Mouse (Mus musculus) T-helper 17 cell (primary cell): Measurements from ENCODE around the gene Rasgef1c.

Experiments used
- in situ Hi-C, 2 experiments: fragments of 300-600 bp; cut with MboI, MseI; formaldehyde crosslinking; loops; 1 replicate in 1 of 2; 2 replicates in 1 of 2; pipeline ENCODE4 v1.15.1; 2025; ENCODE audit warnings: high pct_unique_total_duplicates in 2 of 2

The Rasgef1c gene

DNA sequence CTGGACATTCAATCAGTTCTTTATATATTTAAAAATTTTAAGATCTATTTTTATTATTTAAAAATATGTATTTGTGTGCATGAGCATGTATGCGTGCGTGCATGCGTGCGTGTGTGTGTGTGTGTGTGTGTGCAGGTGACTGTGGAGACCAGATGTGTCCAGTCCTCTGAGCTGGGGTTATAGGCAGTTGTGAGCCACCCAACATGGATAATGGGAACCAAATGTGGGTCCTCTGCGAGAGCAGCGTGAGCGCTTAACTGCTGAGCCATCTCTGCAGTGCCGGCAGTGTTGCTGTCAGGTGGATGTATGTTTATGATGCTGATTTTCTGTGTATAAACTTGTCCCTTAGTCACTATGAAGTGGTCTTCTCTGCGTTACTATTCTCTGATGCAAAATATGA lies 21.9 kb downstream of the Rasgef1c start:
- in situ Hi-C loops = no loop called here

DNA sequence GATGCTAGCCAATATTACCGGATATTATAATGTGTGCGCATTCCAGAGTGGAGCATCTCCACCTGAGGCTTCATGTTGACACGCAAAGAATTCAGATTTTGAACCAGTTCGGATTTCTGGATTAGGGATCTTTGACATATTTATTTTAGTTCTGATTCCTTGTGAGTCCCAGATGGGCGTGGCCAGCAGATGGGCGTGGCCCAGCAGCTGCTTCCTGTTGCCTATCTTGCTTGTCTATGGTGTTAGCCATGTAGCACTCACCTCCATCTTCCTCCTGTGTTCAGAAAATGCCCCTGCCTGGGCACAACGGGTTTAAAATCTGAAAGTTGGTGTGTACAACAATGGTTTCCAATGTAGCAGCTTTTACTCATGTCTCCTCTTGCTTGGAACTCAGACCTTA lies 24.5 kb downstream of the Rasgef1c start:
- in situ Hi-C loops = no loop called here

DNA sequence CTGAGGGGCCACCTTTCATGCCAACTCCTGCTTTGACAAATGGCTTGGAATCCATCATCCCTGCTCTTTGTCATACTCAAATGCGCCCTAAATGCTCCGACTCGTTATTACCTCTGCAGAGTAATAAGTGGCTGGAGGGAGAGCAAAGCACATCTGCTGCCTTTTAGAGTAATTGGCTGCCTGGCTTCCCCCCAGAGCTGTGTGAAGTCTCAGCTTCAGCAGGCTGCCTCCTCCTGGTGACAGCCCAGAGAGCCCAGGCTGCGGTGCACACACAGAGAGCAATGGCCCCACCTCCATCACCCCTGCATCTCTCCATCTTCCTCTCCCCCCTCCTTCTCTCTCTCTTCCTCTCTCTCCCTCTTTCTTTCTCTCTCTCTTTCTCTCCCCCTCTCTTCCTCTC lies 25.5 kb downstream of the Rasgef1c start:
- in situ Hi-C loops = no loop called here

DNA sequence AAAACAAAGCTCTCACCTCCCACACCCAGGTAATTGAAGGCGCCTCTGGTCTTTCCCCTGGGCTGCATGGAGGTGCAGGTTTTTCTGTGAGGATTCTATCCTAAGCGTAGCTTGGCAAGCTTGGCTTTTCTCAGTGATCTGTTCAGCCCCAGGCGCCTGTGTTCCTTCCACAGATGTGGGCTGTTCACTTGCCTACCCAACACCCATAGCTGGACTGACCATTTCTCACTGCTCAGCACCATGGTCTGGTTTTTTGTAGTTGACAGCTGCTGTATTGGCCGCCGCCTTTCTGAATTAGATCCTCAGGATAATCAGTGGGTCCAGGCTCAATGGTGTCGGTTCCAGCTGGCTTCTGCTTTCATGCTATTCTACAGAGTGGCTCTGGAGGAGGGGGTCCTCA lies 26.0 kb downstream of the Rasgef1c start:
- in situ Hi-C loops = no loop called here

DNA sequence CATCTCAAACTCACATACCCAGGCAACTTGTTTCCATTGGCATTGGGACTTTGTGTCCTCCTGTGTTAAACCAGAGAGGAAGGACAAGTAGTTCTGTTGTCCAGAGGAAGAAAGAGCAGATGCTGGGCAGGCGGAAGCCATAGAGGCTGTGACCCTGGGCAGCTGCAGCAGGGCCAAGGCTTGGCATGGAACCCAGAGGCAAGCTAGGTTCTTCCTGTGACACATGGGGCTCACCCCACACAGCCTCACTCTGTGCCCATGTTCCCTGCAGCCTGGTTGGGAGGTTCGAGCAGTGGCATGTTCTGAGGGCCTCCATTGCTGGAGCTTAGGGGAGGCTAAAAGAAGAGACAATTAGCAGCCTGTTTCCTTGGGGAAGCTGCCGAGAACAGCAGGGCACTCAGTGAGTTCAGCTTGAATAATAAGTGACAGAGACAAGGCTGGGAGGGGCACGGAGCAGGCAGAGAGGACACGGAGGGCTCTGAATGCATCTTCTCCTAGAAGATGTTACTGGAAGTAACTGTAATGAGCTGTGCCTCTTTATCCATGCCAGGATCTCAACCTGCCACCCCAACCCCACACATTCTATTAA lies 29.5 kb downstream of the Rasgef1c start:
- in situ Hi-C loops = no loop called here

DNA sequence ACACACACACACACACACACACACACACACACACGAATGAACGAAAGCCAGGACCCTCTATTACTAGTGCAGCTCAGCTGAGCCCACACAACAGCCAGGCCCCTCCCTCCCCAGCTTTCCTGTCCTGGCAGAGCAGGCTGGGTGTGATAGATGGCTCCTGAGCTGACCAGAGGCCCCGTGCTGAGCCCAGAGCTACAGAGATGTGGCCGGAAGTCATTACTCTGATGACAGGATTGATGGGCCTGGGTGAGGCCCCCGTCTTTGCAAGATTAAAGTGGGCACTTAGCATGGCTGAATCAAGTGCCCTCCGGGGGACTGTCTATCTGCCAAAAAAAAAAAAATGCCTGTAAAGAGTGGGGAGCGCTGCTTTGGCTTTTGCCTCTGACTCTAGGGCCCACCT lies 30.2 kb downstream of the Rasgef1c start:
- in situ Hi-C loops = no loop called here

DNA sequence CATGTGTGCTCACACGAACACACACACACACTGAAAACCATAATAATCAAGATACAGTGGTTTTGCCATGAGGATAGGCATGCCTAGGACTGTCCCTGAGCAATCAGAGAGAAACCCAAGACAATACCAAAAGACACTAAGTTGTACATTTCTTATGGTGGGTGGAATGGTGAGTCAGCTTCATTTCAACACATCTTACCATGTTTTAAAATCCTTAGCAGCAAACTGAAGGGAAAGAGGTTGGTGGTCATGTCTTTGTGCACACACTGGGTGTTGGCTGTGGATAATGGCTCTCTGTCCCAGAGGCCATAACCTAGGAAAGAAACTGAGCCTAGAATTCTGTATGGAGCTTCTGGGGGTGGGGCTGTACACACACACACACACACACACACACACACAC lies 32.2 kb downstream of the Rasgef1c start:
- in situ Hi-C loops = no loop called here

DNA sequence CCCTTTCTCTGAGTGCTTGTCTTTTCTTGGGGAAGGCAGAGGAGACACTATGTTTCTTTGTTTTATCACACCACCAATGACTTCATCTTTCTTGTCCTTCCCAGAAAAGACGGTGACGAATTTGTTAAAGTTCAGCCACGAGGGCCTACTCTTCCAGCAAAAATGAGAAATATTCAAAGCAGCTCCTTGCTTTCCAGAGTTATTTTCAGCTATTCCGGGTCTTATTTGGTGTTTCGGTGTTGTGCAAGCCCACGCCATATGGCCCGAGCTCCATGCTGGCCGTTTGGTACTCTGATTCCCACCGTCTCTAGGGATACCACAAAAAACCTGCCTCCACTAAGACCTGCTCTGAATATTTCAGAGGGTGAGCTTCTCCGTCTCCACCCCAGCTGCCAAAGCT lies 32.7 kb downstream of the Rasgef1c start:
- in situ Hi-C loops = no loop called here

DNA sequence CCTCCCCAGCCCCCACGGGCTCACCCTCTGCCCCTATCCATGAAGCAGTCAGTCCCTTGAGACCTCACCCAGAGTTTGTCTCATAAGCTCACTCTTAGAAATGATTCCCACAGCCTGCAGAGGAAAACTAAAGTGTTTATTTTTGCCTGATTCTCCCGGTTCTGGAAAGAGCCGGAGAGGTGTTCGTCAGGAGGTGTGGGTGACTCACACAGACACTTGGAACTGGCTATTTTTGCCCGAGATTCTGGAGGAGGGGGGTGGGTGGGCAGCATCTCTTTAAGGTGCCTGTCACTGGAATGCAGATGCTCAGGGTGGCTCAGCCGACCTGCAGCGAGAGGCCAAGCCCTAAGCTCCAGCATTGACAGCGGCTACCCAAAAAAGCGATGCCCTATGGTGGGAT lies 34.8 kb downstream of the Rasgef1c start:
- in situ Hi-C loops = no loop called here

DNA sequence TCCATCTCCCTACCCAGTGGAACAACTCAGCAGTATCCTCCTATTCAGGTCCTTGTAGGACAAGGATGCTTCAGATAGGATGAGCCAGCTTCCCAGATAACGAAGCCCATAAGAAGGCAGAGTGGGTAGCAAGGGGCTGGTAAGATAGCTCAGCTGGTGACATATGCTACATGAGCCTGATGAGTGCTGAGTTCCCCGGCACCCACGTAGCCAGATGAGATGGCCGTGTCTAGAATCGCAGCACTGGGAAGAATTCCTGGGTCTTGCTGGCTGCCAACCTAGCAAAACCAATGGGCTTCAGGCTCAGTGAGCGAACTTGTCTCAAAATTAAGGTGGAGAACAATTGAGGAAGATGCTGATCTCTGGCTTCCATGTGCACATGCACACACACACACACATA lies 36.1 kb downstream of the Rasgef1c start:
- in situ Hi-C loops = no loop called here

DNA sequence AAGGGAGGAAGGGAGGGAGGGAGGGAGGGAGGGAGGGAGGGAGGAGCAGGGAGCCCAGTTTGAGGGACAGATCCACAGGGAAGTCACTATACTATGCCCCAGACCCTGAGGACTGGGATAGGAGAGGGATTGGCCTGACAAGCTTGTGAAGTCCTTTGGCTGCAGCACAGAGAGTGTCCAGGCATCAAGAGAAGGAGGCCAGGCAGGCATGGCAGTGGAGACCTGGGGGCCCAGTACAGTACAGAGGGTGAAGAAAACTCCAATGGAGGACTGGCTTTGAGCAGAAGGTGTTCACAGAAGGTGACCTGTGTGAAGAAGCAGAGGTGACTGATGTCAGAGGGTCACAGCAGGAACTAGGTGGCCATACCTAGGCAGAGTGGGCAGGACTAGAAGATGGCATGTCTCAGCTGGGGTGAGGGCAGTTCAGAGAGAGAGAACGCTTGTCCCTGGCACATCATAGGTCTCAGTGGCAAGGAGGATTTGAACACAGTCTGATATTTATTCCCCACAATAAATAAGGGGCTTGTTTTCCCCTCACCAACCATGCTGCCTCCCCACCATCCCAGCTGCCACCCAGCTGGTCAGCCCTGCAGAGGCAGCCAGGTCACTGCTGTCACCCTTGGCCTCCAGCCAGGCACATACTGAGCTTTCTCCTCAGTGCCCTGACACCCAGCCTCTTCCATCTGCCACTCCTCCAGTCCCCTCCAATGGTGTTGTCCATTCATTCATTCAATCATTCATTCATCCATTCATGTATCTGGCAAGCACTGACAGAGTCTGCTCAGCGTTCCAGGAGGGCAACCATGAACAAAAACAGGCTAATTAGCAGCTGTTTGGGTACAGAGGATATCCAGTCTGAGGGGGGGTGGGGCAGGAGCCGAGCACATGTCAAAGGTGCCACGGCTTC lies 36.9 kb downstream of the Rasgef1c start:
- in situ Hi-C loops = no loop called here

DNA sequence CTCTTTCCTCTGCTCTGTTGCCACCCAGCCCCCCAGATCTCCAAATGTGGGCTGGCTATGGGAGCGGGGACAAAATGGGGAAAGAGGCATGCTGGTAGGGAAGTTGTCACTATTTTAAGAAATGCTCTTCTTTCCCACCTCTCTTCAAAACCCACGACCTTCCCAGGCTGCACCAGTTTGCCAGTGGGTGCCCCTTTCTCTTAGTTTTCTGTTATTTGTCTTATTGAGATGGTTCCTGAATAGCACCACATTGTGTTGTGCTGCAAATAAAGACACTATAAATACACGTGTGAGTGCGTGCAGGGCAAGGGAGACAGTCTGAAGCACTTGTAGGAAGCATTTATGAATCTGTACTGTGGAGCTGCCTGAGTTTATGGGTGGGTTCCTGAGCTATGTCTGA lies 41.2 kb downstream of the Rasgef1c start:
- in situ Hi-C loops = no loop called here

DNA sequence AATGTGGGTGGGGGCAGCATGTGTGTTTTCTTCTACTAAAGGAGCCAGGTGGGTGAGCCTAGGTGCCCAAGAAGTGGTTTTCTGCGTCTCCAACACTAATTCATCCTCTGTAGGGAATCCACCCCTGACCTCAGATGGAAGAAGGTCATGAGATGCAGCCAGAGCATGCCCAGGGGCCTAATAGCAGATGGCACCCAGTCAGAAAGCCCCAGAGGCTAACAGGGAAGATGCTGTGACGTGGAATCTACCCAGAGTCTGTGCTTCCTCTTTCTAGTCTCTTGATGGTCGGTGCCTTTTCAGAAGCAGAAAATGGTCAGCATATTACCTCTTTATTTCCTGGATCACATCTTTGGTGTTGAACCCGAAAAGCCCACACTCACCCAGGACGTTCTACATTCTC lies 42.3 kb downstream of the Rasgef1c start:
- in situ Hi-C loops = no loop called here

DNA sequence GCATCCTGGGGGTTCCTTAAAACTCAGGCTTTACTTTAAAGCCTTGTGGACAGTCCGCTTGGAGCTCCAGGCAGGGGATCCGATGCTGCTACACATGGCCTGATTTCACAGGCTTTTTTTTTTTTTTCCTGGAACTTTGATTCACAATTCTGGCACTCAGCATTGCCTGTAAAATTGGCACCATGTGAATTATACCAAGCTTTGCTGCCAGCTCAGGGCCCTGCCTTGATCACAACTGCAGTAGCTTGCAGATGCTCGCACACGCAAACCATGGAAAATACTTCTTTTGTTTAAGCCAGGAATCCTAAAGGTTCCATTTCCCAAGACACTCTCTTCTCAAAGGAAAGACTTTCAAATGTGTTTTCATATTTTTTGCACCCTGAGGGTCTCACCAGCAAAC lies 44.1 kb downstream of the Rasgef1c start:
- in situ Hi-C loops = no loop called here

DNA sequence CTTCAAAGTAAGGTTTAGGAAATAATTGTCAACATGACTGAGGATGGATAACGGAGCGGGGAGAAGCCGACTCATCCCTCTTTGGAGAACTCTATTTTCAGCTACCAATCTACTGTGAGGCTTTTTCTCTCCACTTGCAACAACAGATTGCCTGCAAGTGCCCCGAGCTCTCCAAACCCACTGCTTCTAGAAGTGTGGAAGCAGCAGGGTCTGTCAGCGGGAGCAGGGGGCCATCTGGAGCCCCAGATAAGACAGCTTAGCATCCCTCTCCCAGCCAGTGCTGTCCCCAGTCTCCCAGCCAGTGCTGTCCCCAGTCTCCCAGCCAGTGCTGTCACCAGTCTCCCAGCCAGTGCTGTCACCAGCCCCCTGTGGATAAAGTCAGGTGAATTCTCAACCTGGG lies 48.2 kb downstream of the Rasgef1c start:
- in situ Hi-C loops = no loop called here

DNA sequence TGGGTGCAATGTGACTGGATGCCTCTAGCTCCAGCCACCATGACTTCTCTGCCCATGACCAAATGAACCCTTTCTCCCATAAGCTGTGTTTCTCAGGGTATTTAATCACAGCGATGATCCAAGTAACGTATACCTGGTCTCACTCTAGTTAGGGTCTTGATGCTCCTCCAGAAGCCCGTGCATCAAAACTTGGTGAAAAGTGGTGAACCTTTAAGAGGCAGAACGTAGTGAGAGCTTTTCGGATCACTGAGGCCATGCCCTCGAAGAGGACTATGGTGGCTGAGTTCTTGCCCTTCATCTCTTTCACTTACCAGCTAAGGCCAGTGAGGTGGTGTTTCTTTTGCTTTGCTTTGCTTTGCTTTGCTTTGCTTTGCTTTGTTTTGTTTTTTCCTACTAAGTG lies 52.0 kb downstream of the Rasgef1c start:
- in situ Hi-C loops = no loop called here

DNA sequence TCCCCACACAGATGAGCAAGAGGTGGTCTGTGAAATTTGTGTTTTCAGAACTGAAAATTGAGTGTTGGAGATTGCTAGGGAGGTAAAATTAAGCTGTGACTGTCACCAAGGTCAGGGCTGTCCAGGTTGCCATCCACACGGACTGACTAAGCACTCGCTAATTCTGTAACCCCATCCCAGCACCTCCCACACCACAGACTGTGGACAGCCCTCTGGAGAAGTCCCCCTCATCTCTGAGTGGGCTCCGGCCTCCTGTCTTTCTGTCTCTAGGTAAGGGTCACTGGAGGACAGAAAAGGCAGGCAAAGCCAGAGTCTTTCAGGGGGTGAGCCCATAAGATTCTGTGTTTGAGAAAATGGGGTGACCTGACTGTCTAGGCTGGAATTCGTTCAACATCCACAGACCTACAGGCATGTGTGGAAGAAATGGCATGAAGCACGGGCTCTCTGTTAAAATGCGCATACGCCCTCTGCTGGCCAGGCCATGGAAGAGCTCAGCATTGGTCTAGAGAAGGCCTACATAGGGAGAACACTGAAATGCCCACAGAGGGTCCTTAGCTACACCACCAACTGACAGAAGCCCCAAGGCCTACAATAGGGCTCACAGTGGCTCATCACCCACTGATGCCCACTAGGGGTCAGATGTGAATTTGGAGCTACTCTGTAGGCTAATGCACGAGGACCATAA lies 54.1 kb downstream of the Rasgef1c start:
- in situ Hi-C loops = loop anchor here (5.0 kb wide), 2 partner anchors 53 to 298 kb away; partner anchors contain the start of gene Rasgef1c (in 1 of the 2)

DNA sequence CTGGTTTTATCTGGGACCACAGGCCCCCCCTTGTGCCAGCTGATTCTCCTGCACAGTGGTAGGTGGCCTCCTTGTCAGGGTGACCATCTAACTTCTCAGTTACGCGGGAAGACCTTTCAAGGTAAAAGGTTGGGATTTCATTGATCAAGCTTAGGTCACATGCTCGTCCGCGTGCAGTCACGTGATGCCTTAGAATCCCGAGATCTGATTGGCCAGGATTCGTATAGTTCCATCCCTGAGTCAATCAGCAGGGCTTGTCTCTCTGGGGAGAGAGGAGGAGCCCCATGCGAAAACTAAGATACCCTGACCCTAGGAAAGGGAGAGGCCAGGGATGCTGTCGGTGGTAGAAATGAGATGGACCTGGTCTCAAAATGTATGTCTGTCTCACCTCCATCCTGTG lies 56.4 kb downstream of the Rasgef1c start:
- in situ Hi-C loops = loop anchor here (5.0 kb wide), 2 partner anchors 56 to 301 kb away; partner anchors contain the start of gene Rasgef1c (in 1 of the 2)

DNA sequence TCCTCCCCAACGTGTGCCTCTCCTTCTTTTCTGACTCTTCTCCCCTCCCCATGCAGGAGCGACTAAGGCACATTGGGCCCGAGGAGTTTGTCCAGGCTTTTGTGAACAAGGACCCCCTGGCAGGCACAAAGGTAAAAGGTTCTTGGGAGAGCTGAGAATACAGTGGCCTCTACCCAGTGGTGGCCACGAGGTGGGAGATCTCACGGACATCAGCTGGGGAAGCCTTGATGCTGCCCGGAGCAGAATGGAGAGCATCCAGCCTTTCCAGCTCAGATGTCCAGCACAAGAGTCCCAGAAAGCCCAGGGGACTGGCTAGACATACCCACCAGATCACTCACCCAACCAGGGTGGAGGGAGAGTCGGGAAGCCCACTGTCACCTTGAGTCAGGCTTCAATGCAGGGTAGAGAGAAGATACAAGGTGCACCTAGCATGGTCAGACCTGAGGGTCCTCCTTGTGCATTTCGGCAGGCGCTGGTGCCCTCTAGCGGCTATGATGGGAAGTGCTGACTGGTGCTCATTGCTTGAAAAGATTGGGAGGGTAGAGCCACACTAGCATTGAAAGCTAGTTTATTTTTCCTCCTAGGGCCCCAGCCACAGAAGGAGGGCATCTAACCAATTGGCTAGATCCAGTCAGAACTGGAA lies 59.6 kb downstream of the Rasgef1c start:
- in situ Hi-C loops = loop anchor here in 1 of 2 experiments (5.0 kb wide), 1 partner anchor 59 kb away; the partner anchor contains the start of gene Rasgef1c

DNA sequence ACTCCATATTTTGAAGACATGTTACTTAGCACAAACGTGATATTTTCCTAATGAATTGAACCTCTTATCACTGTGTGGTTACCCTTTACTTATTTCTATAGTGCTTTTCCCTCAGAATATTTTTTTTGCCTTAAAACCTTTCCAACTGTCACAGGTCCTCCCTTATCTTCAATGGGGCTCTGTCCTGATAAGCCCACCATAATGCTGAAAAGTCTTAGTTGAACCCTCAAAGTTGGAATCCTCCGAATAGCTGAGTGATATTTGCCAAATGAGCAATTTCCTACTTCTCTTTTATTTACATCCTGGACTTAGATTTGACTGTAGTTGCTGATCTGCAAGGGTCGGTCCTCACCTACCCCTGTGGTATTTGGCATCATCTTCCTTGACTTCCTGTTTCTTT lies 63.7 kb downstream of the Rasgef1c start:
- in situ Hi-C loops = no loop called here

DNA sequence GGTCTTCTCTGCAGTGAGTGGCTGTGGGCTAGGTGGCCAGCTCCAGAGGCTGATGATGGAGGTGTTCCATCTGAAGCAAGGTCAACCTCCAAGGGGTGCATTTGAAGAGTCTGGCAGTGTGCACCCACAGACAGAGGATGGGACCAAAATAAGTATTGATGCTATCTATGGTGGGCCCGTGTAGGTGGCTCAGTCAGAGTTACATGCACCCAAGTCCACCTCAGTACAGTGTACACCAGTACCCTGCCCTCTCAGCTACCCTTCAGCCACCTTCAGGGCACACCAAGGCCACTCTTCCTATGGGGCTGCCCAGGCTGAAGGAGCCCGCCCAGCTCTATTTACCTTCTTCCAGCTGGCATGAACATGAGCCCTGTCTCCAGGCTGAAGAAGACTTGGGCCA lies 68.1 kb downstream of the Rasgef1c start:
- in situ Hi-C loops = loop anchor here in 1 of 2 experiments (10.0 kb wide), 1 partner anchor 775 kb away; no protein-coding TSS in a partner anchor
